22 mouse cellular contexts compared by ENCODE assay signal in the genomic region with DNA sequence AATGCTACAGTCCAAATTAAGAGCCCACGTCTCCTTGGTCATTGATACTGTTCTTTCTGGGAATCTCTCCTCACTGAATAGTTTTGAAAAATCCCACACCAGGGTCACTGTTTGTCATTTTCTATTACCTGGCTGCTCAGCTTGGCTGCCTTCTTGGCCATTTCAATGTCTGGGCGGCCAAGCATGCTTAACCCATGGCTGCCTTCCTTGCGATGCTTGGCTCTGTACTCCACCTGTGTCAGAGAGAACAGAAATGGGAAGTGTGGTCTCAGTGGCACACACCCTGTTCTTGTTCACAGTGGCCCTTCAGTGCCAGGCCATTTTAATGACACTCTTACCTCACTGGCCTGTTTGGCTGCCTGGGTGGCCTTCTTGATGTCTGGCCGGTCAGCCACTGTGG.
DNase-seq lines count a peak whose midpoint lies in the region.
"Had no signal": no experiment of that assay in that cellular context is flagged by ENCODE, and none has a peak within 500 bp of the region (broad histone marks: within the 10 kb centered on the region; RNA-seq: fewer than 3 reads in every experiment).

No protein-coding gene starts in this region.

- no peaks in the 10 kb centered on the region for H3K27me3 ChIP-seq in splenic B cell, adult 2 months (ENCODE audit: control insufficient read depth, insufficient read depth, low read length, poor library complexity, severe bottlenecking)
- H3K27me3 ChIP-seq: embryonic facial prominence, embryonic 13.5 days; forebrain, embryonic 12.5 days; forebrain, embryonic 15.5 days; hindbrain, embryonic 13.5 days; intestine, embryonic 15.5 days had no signal

- peak; percentile 45 for DNase-seq in cerebellum, adult 11-12 months
- DNase-seq in cerebellum, postnatal 36 days, result no peak
- peak; percentile 59 to 67 for DNase-seq in cerebellum, postnatal 10 days
- DNase-seq in cerebellum, adult 18-20 months, result no peak
- peak; percentile 3 to 10 for DNase-seq in kidney, postnatal 4 days
- DNase-seq in kidney, adult 9 months, result no peak
- peak; percentile 29 for DNase-seq in splenic B cell, adult 2 months (ENCODE audit: low read depth, low spot score)
- DNase-seq in neural tube, embryonic 10.5 days (ENCODE audit: extremely low spot score, low spot score), result no peak
- DNase-seq: adrenal gland, adult 2 months; adrenal gland, postnatal 14 days; cerebellum, adult 9-10 months; embryo, embryonic 11 days; gastrocnemius, postnatal 14 days; heart, postnatal 36 days; kidney, adult 11 months had no signal

- H3K36me3 ChIP-seq in splenic B cell, adult 2 months (ENCODE audit: control insufficient read depth, insufficient read depth, low read length, poor library complexity, severe bottlenecking), result no peaks in the 10 kb centered on the region
- H3K36me3 ChIP-seq: embryonic facial prominence, embryonic 10.5 days; embryonic facial prominence, embryonic 13.5 days; forebrain, embryonic 12.5 days; forebrain, embryonic 15.5 days; hindbrain, embryonic 10.5 days; hindbrain, embryonic 13.5 days; intestine, embryonic 15.5 days had no signal

Comparison
In these comparisons a context has a peak if more than half of its experiments do, and no peak if none do; other contexts are left out.
1. DNase-seq: peak in cerebellum, adult 11-12 months (single experiment), cerebellum, postnatal 10 days (2 of 2), kidney, postnatal 4 days (2 of 2) and splenic B cell, adult 2 months (single experiment); none in cerebellum, postnatal 36 days (0 of 2), cerebellum, adult 18-20 months (0 of 2), kidney, adult 9 months (single experiment) and neural tube, embryonic 10.5 days (single experiment).